Comparison of ENCODE assay signal across 13 mouse cellular contexts in the genomic region with DNA sequence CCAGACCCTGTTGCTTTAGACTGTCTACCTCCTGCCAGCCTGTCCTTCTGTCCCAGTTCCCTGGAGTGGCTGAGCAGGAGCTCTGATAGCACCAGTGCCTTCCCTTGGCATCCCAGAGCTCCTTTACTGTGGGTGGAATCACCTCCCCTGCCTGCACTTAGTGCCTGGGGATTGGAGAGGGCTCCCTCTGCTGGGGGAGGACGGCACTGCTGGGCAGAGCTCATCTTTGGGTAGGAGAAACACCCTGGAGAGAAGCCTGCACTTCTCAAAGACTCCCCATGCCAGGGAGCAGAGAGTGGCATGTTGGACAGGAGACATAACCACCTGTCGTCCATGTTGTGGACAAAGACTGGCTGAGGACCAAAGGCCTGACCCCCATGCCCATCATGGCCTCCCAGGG. TPM values are rescaled to one million over a fixed set of nuclear protein-coding genes. Genes with fewer than 3 reads are reported as not detected.
DNase-seq lines count a peak whose midpoint lies in the region; ATAC-seq and TF ChIP-seq lines count a peak whose summit lies in the region.
"Not testable (repeated sequence)": the region's sequence is repeated elsewhere in the genome, so short reads cannot be mapped to it uniquely, and the experiment has no call there.
"Had no signal": no experiment of that assay in that cellular context is flagged by ENCODE, and none has a peak within 500 bp of the region (broad histone marks: within the 10 kb centered on the region; RNA-seq: fewer than 3 reads in every experiment).

No protein-coding gene starts in this region.

- TF ChIP-seq CTCF in cerebellum, adult 2 months (IDR thresholded peaks at IDR 0.05; ENCODE audit: borderline replicate concordance, insufficient read depth, low read depth, low read length) = not testable (repeated sequence)
- peak; percentile 42 for TF ChIP-seq CTCF in hindbrain, postnatal 0 days (IDR thresholded peaks at IDR 0.05; ENCODE audit: low read depth)
- TF ChIP-seq CTCF in lung, embryonic 14.5 days (IDR thresholded peaks at IDR 0.05; ENCODE audit: low read depth) = peak; percentile 41; the same call in 1 of the 2 replicates

- not testable (repeated sequence) for H3K9ac ChIP-seq in hindbrain, postnatal 0 days (replicated peaks; ENCODE audit: low read length); lung, embryonic 14.5 days

- H3K4me3 ChIP-seq in cerebellum, adult 2 months (replicated peaks; ENCODE audit: insufficient read depth, low read depth, low read length); hindbrain, postnatal 0 days (ENCODE audit: low read length); lung, embryonic 14.5 days (ENCODE audit: low read depth, low read length): not testable (repeated sequence)

- H3K27ac ChIP-seq in cerebellum, adult 2 months (ENCODE audit: insufficient read depth, low read length); hindbrain, postnatal 0 days; lung, embryonic 14.5 days (ENCODE audit: low read depth): not testable (repeated sequence)

- H3K36me3 ChIP-seq in hindbrain, postnatal 0 days (ENCODE audit: insufficient read depth, low read length); lung, embryonic 14.5 days (ENCODE audit: insufficient read depth): not testable (repeated sequence)

- not testable (repeated sequence) for H3K27me3 ChIP-seq in cerebellum, adult 2 months (ENCODE audit: control insufficient read depth, insufficient read depth, low read length); hindbrain, postnatal 0 days (ENCODE audit: insufficient read depth, low read length); lung, embryonic 14.5 days (ENCODE audit: insufficient read depth, low read length)

- H3K4me1 ChIP-seq in cerebellum, adult 2 months (ENCODE audit: control insufficient read depth, insufficient read depth, low read length); hindbrain, postnatal 0 days (ENCODE audit: insufficient read depth, low read length); lung, embryonic 14.5 days (ENCODE audit: insufficient read depth): not testable (repeated sequence)

- DNase-seq in ES-CJ7 (ENCODE audit: low read depth, low spot score) = peak; percentile 17
- DNase-seq in cerebellum, adult 2 months = peak; percentile 8 to 27
- peak; percentile 42 for DNase-seq in gastrocnemius, adult 18-20 months (ENCODE audit: low spot score)
- DNase-seq in hindbrain, postnatal 0 days (ENCODE audit: low spot score); lung, embryonic 14.5 days: not testable (repeated sequence)
- peak; percentile 5 for DNase-seq in layer of hippocampus, adult 9-11 months
- peak; percentile 51 to 60 for DNase-seq in right cerebral cortex, adult 2 months (ENCODE audit: low spot score in 2 of 2)
- peak; percentile 9 to 62 for DNase-seq in thymus, postnatal 10 days (ENCODE audit: low spot score in 2 of 2)

- H3K9me3 ChIP-seq in hindbrain, postnatal 0 days (ENCODE audit: low read length); lung, embryonic 14.5 days (ENCODE audit: low read depth, low read length): not testable (repeated sequence)

- 19% methylated on average over 2 of the region's 2 CpGs for WGBS in cerebellum, adult 2 months
- WGBS in hindbrain, postnatal 0 days = 28% methylated on average over 2 of the region's 2 CpGs
- WGBS in lung, embryonic 14.5 days = 31% methylated on average over 2 of the region's 2 CpGs

- not testable (repeated sequence) for ATAC-seq in hindbrain, postnatal 0 days; lung, embryonic 14.5 days (ENCODE audit: insufficient read depth)

- not testable (repeated sequence) for H3K4me2 ChIP-seq in hindbrain, postnatal 0 days (ENCODE audit: low read depth, low read length); lung, embryonic 14.5 days

- not testable (repeated sequence) for TF ChIP-seq POLR2A in cerebellum, adult 2 months (IDR thresholded peaks at IDR 0.05; ENCODE audit: borderline replicate concordance, insufficient read depth, low read length)

RNA-seq across cellular contexts. Expression of gene Tcl1b5, which starts 1.8 kb away (rescaled TPM):
- polyA plus RNA-seq in cerebellum, adult 2 months (2012; rRNA removed) = not detected in 2 replicates
- total RNA-seq in gastrocnemius, adult 18-20 months (2021) = not detected
- total RNA-seq in hindbrain, postnatal 0 days (2014; rRNA removed) = not detected in 2 replicates
- not detected in 2 replicates for polyA plus RNA-seq in hindbrain, postnatal 0 days (2015; fragmentation: Nextera tagmentation; extraction: Ambion mirVana)
- polyA plus RNA-seq in lung, embryonic 14.5 days (2014; fragmentation: Nextera tagmentation; extraction: Ambion mirVana) = not detected in 2 replicates
- total RNA-seq: left cerebral cortex, postnatal 36 days had no signal
- polyA plus RNA-seq: C2C12; forebrain, embryonic 16.5 days; hindbrain, embryonic 13.5 days; midbrain, embryonic 12.5 days had no signal

RNA-seq across cellular contexts. Expression of gene Tcl1b1, which starts 14.8 kb away (rescaled TPM):
- polyA plus RNA-seq in cerebellum, adult 2 months (2012; rRNA removed) = not detected in 2 replicates
- total RNA-seq in gastrocnemius, adult 18-20 months (2021) = not detected
- total RNA-seq in hindbrain, postnatal 0 days (2014; rRNA removed) = not detected in 2 replicates
- not detected in 2 replicates for polyA plus RNA-seq in hindbrain, postnatal 0 days (2015; fragmentation: Nextera tagmentation; extraction: Ambion mirVana)
- not detected in 2 replicates for polyA plus RNA-seq in lung, embryonic 14.5 days (2014; fragmentation: Nextera tagmentation; extraction: Ambion mirVana)
- total RNA-seq: left cerebral cortex, postnatal 36 days had no signal
- polyA plus RNA-seq: C2C12; forebrain, embryonic 16.5 days; hindbrain, embryonic 13.5 days; midbrain, embryonic 12.5 days had no signal

RNA-seq across cellular contexts. Expression of gene Tcl1b3, which starts 16.5 kb away (rescaled TPM):
- polyA plus RNA-seq in cerebellum, adult 2 months (2012; rRNA removed) = not detected in 2 replicates
- total RNA-seq in gastrocnemius, adult 18-20 months (2021) = not detected
- total RNA-seq in hindbrain, postnatal 0 days (2014; rRNA removed) = not detected in 2 replicates
- polyA plus RNA-seq in hindbrain, postnatal 0 days (2015; fragmentation: Nextera tagmentation; extraction: Ambion mirVana) = not detected in 2 replicates
- not detected in 2 replicates for polyA plus RNA-seq in lung, embryonic 14.5 days (2014; fragmentation: Nextera tagmentation; extraction: Ambion mirVana)
- total RNA-seq: left cerebral cortex, postnatal 36 days had no signal
- polyA plus RNA-seq: C2C12; forebrain, embryonic 16.5 days; hindbrain, embryonic 13.5 days; midbrain, embryonic 12.5 days had no signal

RNA-seq across cellular contexts. Expression of gene Tcl1b4, which starts 27.4 kb away (rescaled TPM):
- not detected in 2 replicates for polyA plus RNA-seq in cerebellum, adult 2 months (2012; rRNA removed)
- total RNA-seq in gastrocnemius, adult 18-20 months (2021) = not detected
- not detected in 2 replicates for total RNA-seq in hindbrain, postnatal 0 days (2014; rRNA removed)
- polyA plus RNA-seq in hindbrain, postnatal 0 days (2015; fragmentation: Nextera tagmentation; extraction: Ambion mirVana) = not detected in 2 replicates
- not detected in 2 replicates for polyA plus RNA-seq in lung, embryonic 14.5 days (2014; fragmentation: Nextera tagmentation; extraction: Ambion mirVana)
- total RNA-seq: left cerebral cortex, postnatal 36 days had no signal
- polyA plus RNA-seq: C2C12; forebrain, embryonic 16.5 days; hindbrain, embryonic 13.5 days; midbrain, embryonic 12.5 days had no signal

RNA-seq across cellular contexts. Expression of gene Tcl1b2, which starts 28.5 kb away (rescaled TPM):
- polyA plus RNA-seq in cerebellum, adult 2 months (2012; rRNA removed) = not detected in 2 replicates
- not detected for total RNA-seq in gastrocnemius, adult 18-20 months (2021)
- total RNA-seq in hindbrain, postnatal 0 days (2014; rRNA removed) = not detected in 2 replicates
- polyA plus RNA-seq in hindbrain, postnatal 0 days (2015; fragmentation: Nextera tagmentation; extraction: Ambion mirVana) = not detected in 2 replicates
- polyA plus RNA-seq in lung, embryonic 14.5 days (2014; fragmentation: Nextera tagmentation; extraction: Ambion mirVana) = not detected in 2 replicates
- total RNA-seq: left cerebral cortex, postnatal 36 days had no signal
- polyA plus RNA-seq: C2C12; forebrain, embryonic 16.5 days; hindbrain, embryonic 13.5 days; midbrain, embryonic 12.5 days had no signal
